Mouse (Mus musculus) forebrain, embryonic 11.5 days (tissue): ENCODE data around the gene Bach2. TPM values are rescaled to one million over a fixed set of nuclear protein-coding genes. Genes with fewer than 3 reads are reported as not detected.

ENCODE experiments used
- ATAC-seq: fragments of 200-750 bp; cut with Nextera tagmentation; replicated peaks from 2 replicates; pipeline ENCODE4 v1.8.0; 2017; ENCODE audit warnings: moderate TSS enrichment; ENCODE audit not compliant: low FRiP score
- DNase-seq: peaks from one replicate; pipeline ENCODE4 v3.0.0-alpha.2; 2017; ENCODE audit warnings: low spot score
- H3K27ac ChIP-seq: fragments of 300-500 bp; sonication (generic); 2 replicates; pipeline ENCODE4 v1.5.1; 2014; ENCODE audit warnings: low read depth, low read length
- H3K27me3 ChIP-seq: fragments of 300-500 bp; sonication (generic); 2 replicates; pipeline ENCODE4 v1.6.1; 2014; ENCODE audit warnings: mild to moderate bottlenecking, low read length, mixed read lengths; ENCODE audit not compliant: control insufficient read depth, insufficient read depth
- H3K36me3 ChIP-seq: fragments of 300-500 bp; sonication (generic); 2 replicates; pipeline ENCODE4 v1.6.1; 2014; ENCODE audit warnings: mild to moderate bottlenecking, low read length, moderate library complexity, mixed read lengths; ENCODE audit not compliant: control insufficient read depth, insufficient read depth
- H3K4me1 ChIP-seq: fragments of 300-500 bp; sonication (generic); replicated peaks from 2 replicates; pipeline ENCODE4 v1.6.1; 2014; ENCODE audit warnings: low read length, mixed read lengths; ENCODE audit not compliant: control insufficient read depth, insufficient read depth
- H3K4me2 ChIP-seq: fragments of 300-500 bp; sonication (generic); 2 replicates; pipeline ENCODE4 v1.6.1; 2014; ENCODE audit warnings: low read depth, mild to moderate bottlenecking, low read length, moderate library complexity, mixed read lengths; ENCODE audit not compliant: severe bottlenecking
- H3K4me3 ChIP-seq: fragments of 300-500 bp; sonication (generic); 2 replicates; pipeline ENCODE4 v1.5.1; 2014; ENCODE audit warnings: low read depth, low read length
- H3K9ac ChIP-seq: fragments of 300-500 bp; sonication (generic); 2 replicates; pipeline ENCODE4 v1.6.1; 2014; ENCODE audit warnings: low read length
- H3K9me3 ChIP-seq: fragments of 300-500 bp; sonication (generic); 2 replicates; pipeline ENCODE4 v1.6.1; 2016; ENCODE audit warnings: low read length, mixed read lengths; ENCODE audit not compliant: control insufficient read depth
- WGBS: fragments of 180-500 bp; shearing (Covaris S2); extraction: QIAGEN DNeasy Blood & Tissue Kit; methylation state at CpG from one replicate; pipeline ENCODE4 v1.1.7; 2014; 5-methylcytosine and 5-hydroxymethylcytosine counted together
- polyA plus RNA-seq: library from polyadenylated mRNA; unstranded; fragments of >200 nt; fragmentation: Nextera tagmentation; extraction: Ambion mirVana; gene quantifications from 2 replicates; pipeline ENCODE4 v1.2.1, GENCODE M21; 2014

Gene Bach2
- polyA plus RNA-seq, 1 experiment from 2014 or later = 16.2 TPM

- Histone ChIP-seq H3K36me3 (no peaks in the 10 kb centered on the region), H3K27ac (no peak overlapping the region), H3K4me2 (no peak overlapping the region), H3K27me3 (no peaks in the 10 kb centered on the region), H3K4me1 (peaks cover 29% of the 10 kb centered on the region), H3K9me3 (no peaks in the 10 kb centered on the region), H3K4me3 (no peak overlapping the region), H3K9ac (no peak overlapping the region)
- 87% methylated on average over 3 of the region's 3 CpGs for WGBS
- DNase-seq (no peak), ATAC-seq (no peak)
Measured at GRCm38 (mm10) chr4:32299970-32300369, 61.4 kb downstream of the Bach2 start.

DNA sequence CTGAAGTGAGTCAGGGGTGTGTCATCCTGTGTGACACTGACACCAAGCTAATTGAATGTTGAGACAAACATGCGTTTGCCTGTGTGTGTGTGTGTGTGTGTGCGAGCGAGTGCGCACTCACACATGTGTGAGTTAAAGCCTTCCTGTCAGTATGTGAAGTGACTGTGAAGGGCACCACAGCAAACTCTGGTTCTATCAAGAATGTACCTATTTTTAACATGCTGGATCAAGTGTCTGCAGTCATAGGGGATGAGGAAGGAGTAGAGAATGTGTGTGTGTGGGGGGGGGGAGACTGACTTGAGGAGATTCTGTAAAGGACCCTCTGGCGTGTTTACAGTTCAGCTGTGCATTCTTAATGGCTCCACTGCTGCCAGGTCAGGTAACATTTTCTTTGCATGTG, 64.1 kb downstream of the Bach2 start:
- Histone ChIP-seq H3K27me3 (no peaks in the 10 kb centered on the region), H3K36me3 (no peaks in the 10 kb centered on the region; the same call in 1 of the 2 replicates), H3K9ac (no peak overlapping the region), H3K4me3 (no peak overlapping the region), H3K4me1 (peaks cover 38% of the 10 kb centered on the region), H3K27ac (peak overlapping the region; percentile 78), H3K4me2 (0 out of 2 replicates have a peak overlapping the region, but pooled peaks have one; percentile 16), H3K9me3 (no peaks in the 10 kb centered on the region)
- no peak for DNase-seq
- ATAC-seq = peak; percentile 1; the same call in 1 of the 2 replicates
- WGBS = 62% methylated on average over 5 of the region's 5 CpGs

DNA sequence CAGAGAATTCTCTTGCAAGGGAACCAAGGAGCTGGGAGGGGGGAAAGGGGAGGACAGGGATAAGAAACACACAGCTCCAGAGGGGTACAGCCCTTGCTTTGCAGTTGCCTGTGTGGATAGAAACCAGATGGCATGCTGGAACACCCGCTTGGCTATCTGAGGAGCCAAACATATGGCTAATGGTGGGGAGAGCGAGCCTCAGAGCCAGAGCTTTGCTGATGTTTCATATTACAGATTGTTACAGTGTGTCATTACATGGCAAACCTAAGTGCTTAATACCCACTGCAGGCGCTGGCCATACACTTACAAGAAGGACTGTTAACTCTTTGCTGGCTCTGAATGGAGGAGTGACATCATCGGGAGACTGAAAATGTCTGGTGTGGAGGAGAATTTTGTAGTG, 64.5 kb downstream of the Bach2 start:
- H3K27ac ChIP-seq = peak overlapping the region; percentile 78
- no peaks in the 10 kb centered on the region for H3K9me3 ChIP-seq
- H3K27me3 ChIP-seq = no peaks in the 10 kb centered on the region
- no peak overlapping the region for H3K4me3 ChIP-seq
- H3K4me1 ChIP-seq = peaks cover 38% of the 10 kb centered on the region
- DNase-seq = peak; percentile 64
- H3K4me2 ChIP-seq = 0 out of 2 replicates have a peak overlapping the region, but pooled peaks have one; percentile 16
- peak; percentile 57 for ATAC-seq
- WGBS = 14% methylated on average over 4 of the region's 4 CpGs
- H3K9ac ChIP-seq = 0 out of 2 replicates have a peak overlapping the region, but pooled peaks have one; percentile 21
- no peaks in the 10 kb centered on the region; the same call in 1 of the 2 replicates for H3K36me3 ChIP-seq

DNA sequence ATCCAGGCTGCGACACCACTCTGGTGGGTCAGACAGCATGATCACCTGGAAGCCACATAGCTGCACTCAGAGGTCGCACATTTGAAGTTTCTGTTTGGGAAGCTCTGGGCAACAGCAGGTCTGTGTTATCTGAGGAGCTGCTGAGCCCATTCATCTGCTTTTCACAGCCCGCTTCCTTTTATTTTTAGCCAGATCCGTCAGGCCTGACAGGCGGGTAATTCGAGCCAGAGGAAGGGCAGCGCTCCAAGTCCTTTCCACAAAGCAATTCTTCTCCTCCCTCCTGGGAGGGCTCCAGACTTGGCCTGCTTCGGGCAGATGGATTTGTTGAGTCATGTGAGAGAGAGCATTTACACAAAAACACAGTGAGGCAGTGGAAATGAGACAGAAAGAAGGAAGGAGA, 65.1 kb downstream of the Bach2 start:
- Histone ChIP-seq H3K4me3 (no peak overlapping the region), H3K27ac (peak overlapping the region; percentile 78), H3K4me2 (peak overlapping the region; percentile 26; the same call in 1 of the 2 replicates), H3K9me3 (no peaks in the 10 kb centered on the region), H3K4me1 (peaks cover 38% of the 10 kb centered on the region), H3K36me3 (no peaks in the 10 kb centered on the region; the same call in 1 of the 2 replicates), H3K9ac (0 out of 2 replicates have a peak overlapping the region, but pooled peaks have one; percentile 20), H3K27me3 (no peaks in the 10 kb centered on the region)
- peak; percentile 88 for ATAC-seq
- under 1% methylated on average over 8 of the region's 8 CpGs for WGBS
- DNase-seq = peak; percentile 83

DNA sequence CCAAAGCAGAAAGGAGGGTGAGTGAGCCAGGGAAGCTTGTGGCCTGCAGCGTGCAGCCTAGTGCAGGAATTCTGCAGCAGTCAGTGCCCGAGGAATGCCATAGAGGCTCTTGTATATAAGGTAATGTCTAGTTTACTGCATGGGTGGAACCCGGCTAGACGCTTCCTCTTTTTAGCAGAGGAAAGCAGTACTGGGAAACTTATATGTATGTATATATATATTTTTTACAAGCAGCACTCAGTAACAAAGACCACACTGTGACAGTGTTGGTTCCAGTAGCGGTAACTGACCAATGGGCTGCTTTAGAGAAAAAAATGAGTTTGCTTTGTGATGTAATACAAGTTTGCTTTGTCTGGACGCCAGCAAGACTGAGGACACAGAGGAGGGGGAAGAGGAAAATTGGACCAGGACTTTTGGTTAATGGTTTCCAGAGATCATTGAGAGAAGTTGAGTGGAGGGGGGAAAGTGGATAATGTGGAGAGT, 65.7 kb downstream of the Bach2 start:
- WGBS = 41% methylated on average over 6 of the region's 6 CpGs
- DNase-seq = no peak
- peaks cover 38% of the 10 kb centered on the region for H3K4me1 ChIP-seq
- H3K4me2 ChIP-seq = no peak overlapping the region
- H3K27me3 ChIP-seq = no peaks in the 10 kb centered on the region
- H3K9ac ChIP-seq = no peak overlapping the region; the same call in 1 of the 2 replicates
- no peaks in the 10 kb centered on the region for H3K9me3 ChIP-seq
- no peak overlapping the region for H3K4me3 ChIP-seq
- H3K36me3 ChIP-seq = no peaks in the 10 kb centered on the region; the same call in 1 of the 2 replicates
- peak; percentile 54; the same call in 1 of the 2 replicates for ATAC-seq
- H3K27ac ChIP-seq = peak overlapping the region; percentile 78

DNA sequence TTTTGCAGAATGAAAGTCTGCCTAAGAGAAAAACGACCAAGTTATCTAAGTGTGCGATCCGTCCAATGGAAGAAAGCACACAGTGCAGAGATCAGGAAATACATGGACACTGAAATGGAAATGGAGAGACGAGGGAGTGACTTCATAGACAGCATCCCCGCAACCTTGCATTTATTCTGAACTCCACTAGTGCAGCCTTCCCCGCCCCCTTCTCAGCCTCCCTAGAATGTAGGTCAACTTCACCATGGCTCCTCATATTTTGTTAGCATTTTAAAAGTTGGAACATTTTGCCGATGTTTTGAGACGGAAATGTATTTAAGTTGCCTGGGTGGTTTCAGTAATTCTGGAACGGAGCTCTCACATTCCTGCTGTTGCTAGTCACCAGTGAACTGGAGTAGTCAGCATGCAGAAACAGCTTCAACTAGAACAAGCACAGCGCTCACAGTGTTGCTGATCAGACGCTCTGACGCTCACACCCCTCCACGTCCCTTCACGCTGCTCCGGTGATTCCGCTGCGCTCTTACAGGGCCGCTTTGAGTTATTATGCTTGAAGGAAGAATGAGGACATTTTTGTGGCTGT, 66.5 kb downstream of the Bach2 start:
- H3K4me3 ChIP-seq = no peak overlapping the region
- no peaks in the 10 kb centered on the region for H3K9me3 ChIP-seq
- ATAC-seq = no peak
- H3K4me1 ChIP-seq = peaks cover 38% of the 10 kb centered on the region
- no peak overlapping the region; the same call in 1 of the 2 replicates for H3K9ac ChIP-seq
- 76% methylated on average over 18 of the region's 18 CpGs for WGBS
- DNase-seq = no peak
- no peaks in the 10 kb centered on the region; the same call in 1 of the 2 replicates for H3K36me3 ChIP-seq
- no peak overlapping the region for H3K4me2 ChIP-seq
- no peak overlapping the region for H3K27ac ChIP-seq
- no peaks in the 10 kb centered on the region for H3K27me3 ChIP-seq

DNA sequence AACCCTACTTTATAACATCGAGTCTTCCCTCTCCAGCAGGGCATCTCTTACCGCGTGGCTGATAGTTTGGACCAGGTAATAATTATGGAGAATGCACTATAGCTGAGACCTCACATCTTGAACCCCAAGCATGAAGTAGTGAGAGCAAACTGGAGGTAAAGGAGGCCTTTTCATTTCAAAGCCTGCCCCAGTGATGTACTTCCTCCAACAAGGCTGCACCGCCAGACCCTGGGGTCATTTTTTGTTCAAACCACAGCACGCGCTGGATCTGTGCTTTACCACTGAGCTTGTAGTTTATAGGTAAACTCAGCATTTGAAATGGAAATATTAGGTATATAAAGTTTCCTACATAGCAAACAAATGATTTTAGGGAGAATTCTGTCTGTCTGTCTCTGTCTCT, 67.1 kb downstream of the Bach2 start:
- Histone ChIP-seq H3K27ac (no peak overlapping the region), H3K9me3 (no peaks in the 10 kb centered on the region), H3K4me1 (peaks cover 38% of the 10 kb centered on the region), H3K9ac (no peak overlapping the region), H3K36me3 (no peaks in the 10 kb centered on the region; the same call in 1 of the 2 replicates), H3K27me3 (no peaks in the 10 kb centered on the region), H3K4me3 (no peak overlapping the region), H3K4me2 (no peak overlapping the region)
- WGBS = 87% methylated on average over 6 of the region's 6 CpGs
- DNase-seq = no peak
- ATAC-seq = no peak

DNA sequence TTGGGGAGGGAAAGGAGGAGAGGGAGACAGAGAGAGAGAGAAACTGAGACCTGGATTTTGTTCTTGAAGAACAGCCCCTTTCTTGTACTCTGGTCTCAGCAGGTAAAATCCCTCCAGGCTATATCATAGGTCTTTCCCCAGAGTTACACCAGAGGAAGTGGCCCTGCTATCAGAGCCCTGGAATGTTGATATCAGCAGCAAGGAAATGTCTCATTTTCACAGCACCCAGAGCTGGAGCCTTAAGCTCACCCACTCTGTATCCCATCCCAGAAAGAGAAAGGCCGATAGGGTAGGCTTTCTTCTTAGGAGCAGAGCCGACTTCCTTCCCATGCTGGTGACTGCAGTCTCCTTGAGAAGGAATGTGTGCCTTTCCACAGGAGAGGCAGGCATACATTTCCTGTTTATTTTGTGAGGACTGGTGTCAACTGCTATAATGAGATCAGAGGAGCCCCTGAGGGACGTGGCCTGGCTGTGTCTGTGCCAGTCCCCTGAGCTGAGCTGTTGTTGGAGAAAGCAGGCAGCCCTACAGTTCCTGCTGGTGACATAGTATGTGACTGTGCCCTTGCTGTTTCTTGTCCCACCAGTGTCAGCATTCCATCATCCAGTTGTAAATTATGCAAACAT, 67.7 kb downstream of the Bach2 start:
- H3K27ac ChIP-seq = no peak overlapping the region
- H3K36me3 ChIP-seq = no peaks in the 10 kb centered on the region; the same call in 1 of the 2 replicates
- H3K9ac ChIP-seq = no peak overlapping the region
- DNase-seq = no peak
- peaks cover 38% of the 10 kb centered on the region for H3K4me1 ChIP-seq
- H3K27me3 ChIP-seq = no peaks in the 10 kb centered on the region
- no peak for ATAC-seq
- no peaks in the 10 kb centered on the region for H3K9me3 ChIP-seq
- no peak overlapping the region for H3K4me3 ChIP-seq
- 57% methylated on average over 3 of the region's 3 CpGs for WGBS
- H3K4me2 ChIP-seq = no peak overlapping the region
